Mouse (Mus musculus): Measurements from ENCODE around the gene Dock2. TPM values are rescaled to one million over a fixed set of nuclear protein-coding genes. Genes with fewer than 3 reads are reported as not detected.

The Dock2 gene
- polyA plus RNA-seq, 1 experiment, result 8.7 TPM

- DNase-seq, result peak; percentile 22
- TF ChIP-seq CTCF (IDR thresholded peaks at IDR 0.05; ENCODE audit: insufficient read depth, low read length), result no peak
- TF ChIP-seq POLR2A (IDR thresholded peaks at IDR 0.05; ENCODE audit: borderline replicate concordance, extremely low read depth, low read depth, low read length), result no peak
- Histone ChIP-seq H3K4me1 (ENCODE audit: control insufficient read depth, insufficient read depth, low read length) (0 out of 2 replicates have a peak, but pooled peaks cover 2% of the 10 kb centered on the region), H3K4me3 (replicated peaks; ENCODE audit: extremely low read depth, low read depth, low read length) (no peak overlapping the region)
- WGBS, result 43% methylated on average over 12 of the region's 12 CpGs
Observed at GRCm38 (mm10) chr11:34771221-34771986, 12.3 kb downstream of the Dock2 start.

GRCm38 (mm10) chr11:34770666-34771065 lies 13.0 kb downstream of the Dock2 start:
- no peak overlapping the region for H3K4me3 ChIP-seq (replicated peaks; ENCODE audit: extremely low read depth, low read depth, low read length)
- WGBS, result 48% methylated on average over 4 of the region's 4 CpGs

GRCm38 (mm10) chr11:34769946-34770345 lies 13.7 kb downstream of the Dock2 start:
- no peak for TF ChIP-seq CTCF (IDR thresholded peaks at IDR 0.05; ENCODE audit: insufficient read depth, low read length)
- no peak for TF ChIP-seq POLR2A (IDR thresholded peaks at IDR 0.05; ENCODE audit: borderline replicate concordance, extremely low read depth, low read depth, low read length)
- 88% methylated on average over 8 of the region's 8 CpGs for WGBS
- no peak for DNase-seq
- Histone ChIP-seq H3K4me3 (replicated peaks; ENCODE audit: extremely low read depth, low read depth, low read length) (no peak overlapping the region), H3K4me1 (ENCODE audit: control insufficient read depth, insufficient read depth, low read length) (0 out of 2 replicates have a peak, but pooled peaks cover 2% of the 10 kb centered on the region)

More at GRCm38 (mm10) chr11:34770666-34771065, 13.0 kb downstream of the Dock2 start:
- no peak for DNase-seq
- 0 out of 2 replicates have a peak, but pooled peaks cover 2% of the 10 kb centered on the region for H3K4me1 ChIP-seq (ENCODE audit: control insufficient read depth, insufficient read depth, low read length)
- TF ChIP-seq POLR2A (IDR thresholded peaks at IDR 0.05; ENCODE audit: borderline replicate concordance, extremely low read depth, low read depth, low read length) (no peak), CTCF (IDR thresholded peaks at IDR 0.05; ENCODE audit: insufficient read depth, low read length) (no peak)

GRCm38 (mm10) chr11:34769396-34769795 lies 14.3 kb downstream of the Dock2 start:
- Histone ChIP-seq H3K4me3 (replicated peaks; ENCODE audit: extremely low read depth, low read depth, low read length) (no peak overlapping the region), H3K4me1 (ENCODE audit: control insufficient read depth, insufficient read depth, low read length) (0 out of 2 replicates have a peak, but pooled peaks cover 2% of the 10 kb centered on the region)
- WGBS, result 74% methylated on average over 2 of the region's 2 CpGs
- no peak for DNase-seq
- TF ChIP-seq CTCF (IDR thresholded peaks at IDR 0.05; ENCODE audit: insufficient read depth, low read length), result no peak
- no peak for TF ChIP-seq POLR2A (IDR thresholded peaks at IDR 0.05; ENCODE audit: borderline replicate concordance, extremely low read depth, low read depth, low read length)

- TF ChIP-seq POLR2A (IDR thresholded peaks at IDR 0.05; ENCODE audit: borderline replicate concordance, extremely low read depth, low read depth, low read length), result no peak
- no peak for TF ChIP-seq CTCF (IDR thresholded peaks at IDR 0.05; ENCODE audit: insufficient read depth, low read length)
- Histone ChIP-seq H3K4me1 (ENCODE audit: control insufficient read depth, insufficient read depth, low read length) (no peaks in the 10 kb centered on the region), H3K4me3 (replicated peaks; ENCODE audit: extremely low read depth, low read depth, low read length) (no peak overlapping the region)
- DNase-seq, result no peak
- WGBS, result 63% methylated on average over 5 of the region's 5 CpGs
Observed at GRCm38 (mm10) chr11:34763739-34764361, 19.8 kb downstream of the Dock2 start.

- 84% methylated on average over 5 of the region's 5 CpGs for WGBS
- no peaks in the 10 kb centered on the region for H3K4me1 ChIP-seq (ENCODE audit: control insufficient read depth, insufficient read depth, low read length)
- DNase-seq, result no peak
- no peak overlapping the region for H3K4me3 ChIP-seq (replicated peaks; ENCODE audit: extremely low read depth, low read depth, low read length)
- TF ChIP-seq CTCF (IDR thresholded peaks at IDR 0.05; ENCODE audit: insufficient read depth, low read length), result no peak
- TF ChIP-seq POLR2A (IDR thresholded peaks at IDR 0.05; ENCODE audit: borderline replicate concordance, extremely low read depth, low read depth, low read length), result no peak
Observed at GRCm38 (mm10) chr11:34762570-34763127, 21.0 kb downstream of the Dock2 start.

GRCm38 (mm10) chr11:34762125-34762524 lies 21.6 kb downstream of the Dock2 start:
- H3K4me3 ChIP-seq (replicated peaks; ENCODE audit: extremely low read depth, low read depth, low read length), result no peak overlapping the region
- WGBS, result 79% methylated on average over 6 of the region's 6 CpGs
- TF ChIP-seq POLR2A (IDR thresholded peaks at IDR 0.05; ENCODE audit: borderline replicate concordance, extremely low read depth, low read depth, low read length) (no peak), CTCF (IDR thresholded peaks at IDR 0.05; ENCODE audit: insufficient read depth, low read length) (no peak)
- DNase-seq, result no peak
- H3K4me1 ChIP-seq (ENCODE audit: control insufficient read depth, insufficient read depth, low read length), result no peaks in the 10 kb centered on the region

- no peak for DNase-seq
- H3K4me1 ChIP-seq (ENCODE audit: control insufficient read depth, insufficient read depth, low read length), result no peaks in the 10 kb centered on the region
- 72% methylated on average over 4 of the region's 4 CpGs for WGBS
- TF ChIP-seq POLR2A (IDR thresholded peaks at IDR 0.05; ENCODE audit: borderline replicate concordance, extremely low read depth, low read depth, low read length) (no peak), CTCF (IDR thresholded peaks at IDR 0.05; ENCODE audit: insufficient read depth, low read length) (no peak)
- no peak overlapping the region for H3K4me3 ChIP-seq (replicated peaks; ENCODE audit: extremely low read depth, low read depth, low read length)
Observed at GRCm38 (mm10) chr11:34759582-34759981, 24.1 kb downstream of the Dock2 start.

GRCm38 (mm10) chr11:34741081-34741480 lies 42.6 kb downstream of the Dock2 start:
- TF ChIP-seq POLR2A (IDR thresholded peaks at IDR 0.05; ENCODE audit: borderline replicate concordance, extremely low read depth, low read depth, low read length) (no peak), CTCF (IDR thresholded peaks at IDR 0.05; ENCODE audit: insufficient read depth, low read length) (no peak)
- 46% methylated on average over 1 of the region's 1 CpGs for WGBS
- Histone ChIP-seq H3K4me3 (replicated peaks; ENCODE audit: extremely low read depth, low read depth, low read length) (no peak overlapping the region), H3K4me1 (ENCODE audit: control insufficient read depth, insufficient read depth, low read length) (no peaks in the 10 kb centered on the region)
- no peak for DNase-seq

Data from lung, adult 2 months (tissue).